In the genomic region with DNA sequence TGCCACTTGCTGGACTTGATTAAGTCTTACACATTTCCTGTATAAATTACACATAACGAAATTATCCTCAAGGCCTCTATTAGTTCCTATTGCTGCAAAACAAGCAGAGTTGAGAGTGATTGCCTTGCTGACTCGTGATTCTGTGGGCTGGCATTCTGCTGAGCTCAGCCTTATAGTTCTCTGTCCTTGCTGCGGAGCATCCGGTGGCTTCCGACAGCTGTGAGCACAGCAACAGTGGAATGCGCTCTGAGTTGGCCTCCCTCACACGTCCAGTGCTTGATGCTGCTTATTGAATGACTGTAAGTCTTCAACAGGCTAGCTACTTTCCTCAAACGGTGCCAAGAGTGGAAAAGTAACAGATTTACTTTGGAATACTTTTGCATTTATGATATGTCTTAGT, we compare ENCODE assay signal across 16 mouse cellular contexts. TPM values are rescaled to one million over a fixed set of nuclear protein-coding genes. Genes with fewer than 3 reads are reported as not detected.
DNase-seq lines count a peak whose midpoint lies in the region; ATAC-seq and TF ChIP-seq lines count a peak whose summit lies in the region.
"Had no signal": no experiment of that assay in that cellular context is flagged by ENCODE, and none has a peak within 500 bp of the region (broad histone marks: within the 10 kb centered on the region; RNA-seq: fewer than 3 reads in every experiment).

No protein-coding gene starts in this region.

- no peak for TF ChIP-seq EP300 in lung, postnatal 0 days (IDR thresholded peaks at IDR 0.05)

- no peak for ATAC-seq in intestine, embryonic 14.5 days (replicated peaks; ENCODE audit: low FRiP score, low TSS enrichment, low read depth)
- no peak for ATAC-seq in intestine, postnatal 0 days
- ATAC-seq in lung, postnatal 0 days, result peak; percentile 67
- no peak for ATAC-seq in megakaryocyte, adult 5-6 weeks (ENCODE audit: poor library complexity, severe bottlenecking)
- ATAC-seq: hindbrain, embryonic 16.5 days had no signal

- H3K36me3 ChIP-seq in intestine, embryonic 14.5 days (ENCODE audit: control insufficient read depth, insufficient read depth, low read length), result no peaks in the 10 kb centered on the region
- H3K36me3 ChIP-seq in intestine, postnatal 0 days (ENCODE audit: control insufficient read depth, insufficient read depth), result no peaks in the 10 kb centered on the region
- H3K36me3 ChIP-seq in lung, postnatal 0 days (ENCODE audit: insufficient read depth, low read length), result no peaks in the 10 kb centered on the region
- H3K36me3 ChIP-seq: embryonic facial prominence, embryonic 12.5 days had no signal

- intact Hi-C loops in left cerebral cortex, postnatal 10 days (cut with DNase I), result no loop called here

- H3K4me1 ChIP-seq in intestine, embryonic 14.5 days (replicated peaks; ENCODE audit: control insufficient read depth, insufficient read depth, low read length), result peaks cover 6% of the 10 kb centered on the region; the same call in 1 of the 2 replicates
- H3K4me1 ChIP-seq in intestine, postnatal 0 days (replicated peaks; ENCODE audit: control insufficient read depth, insufficient read depth, low read length), result no peaks in the 10 kb centered on the region
- H3K4me1 ChIP-seq in lung, postnatal 0 days (ENCODE audit: insufficient read depth, low read depth, low read length), result 0 out of 2 replicates have a peak, but pooled peaks cover 2% of the 10 kb centered on the region
- H3K4me1 ChIP-seq: embryonic facial prominence, embryonic 12.5 days had no signal

- no peaks in the 10 kb centered on the region for H3K27me3 ChIP-seq in intestine, embryonic 14.5 days (replicated peaks; ENCODE audit: control insufficient read depth, insufficient read depth, low read length)
- no peaks in the 10 kb centered on the region for H3K27me3 ChIP-seq in intestine, postnatal 0 days (replicated peaks; ENCODE audit: control insufficient read depth, insufficient read depth, low read length)
- no peaks in the 10 kb centered on the region for H3K27me3 ChIP-seq in lung, postnatal 0 days (replicated peaks; ENCODE audit: insufficient read depth, low read length)
- H3K27me3 ChIP-seq: embryonic facial prominence, embryonic 12.5 days had no signal

- DNase-seq in adrenal gland, adult 2 months, result peak; percentile 33
- DNase-seq in adrenal gland, adult 8-10 months, result no peak
- DNase-seq in intestine, embryonic 14.5 days (ENCODE audit: low spot score), result peak; percentile 35
- DNase-seq in lung, postnatal 0 days (ENCODE audit: low spot score), result peak; percentile 67
- DNase-seq in lung, postnatal 36 days, result no peak
- no peak for DNase-seq in left cerebral cortex, postnatal 10 days (ENCODE audit: extremely low spot score in 1 of 2, low spot score in 2 of 2)
- DNase-seq: cerebellum, postnatal 14 days; heart, adult 18-20 months; heart, postnatal 14 days; left cerebral cortex, postnatal 4 days; midbrain, embryonic 14.5 days had no signal

- no peak overlapping the region for H3K4me3 ChIP-seq in intestine, embryonic 14.5 days (ENCODE audit: low read depth, low read length)
- H3K4me3 ChIP-seq in intestine, postnatal 0 days (ENCODE audit: low read depth, low read length), result no peak overlapping the region
- no peak overlapping the region for H3K4me3 ChIP-seq in lung, postnatal 0 days (ENCODE audit: low read depth, low read length)
- H3K4me3 ChIP-seq: embryonic facial prominence, embryonic 12.5 days had no signal

- no peak overlapping the region for H3K27ac ChIP-seq in intestine, embryonic 14.5 days (ENCODE audit: low read depth)
- H3K27ac ChIP-seq in intestine, postnatal 0 days (ENCODE audit: low read depth, low read length), result no peak overlapping the region
- no peak overlapping the region for H3K27ac ChIP-seq in lung, postnatal 0 days (ENCODE audit: low read length)
- H3K27ac ChIP-seq: embryonic facial prominence, embryonic 12.5 days; macrophage had no signal

- no peak overlapping the region for H3K9ac ChIP-seq in intestine, embryonic 14.5 days (ENCODE audit: low read length)
- no peak overlapping the region for H3K9ac ChIP-seq in intestine, postnatal 0 days (ENCODE audit: low read depth, low read length)
- no peak overlapping the region for H3K9ac ChIP-seq in lung, postnatal 0 days (replicated peaks; ENCODE audit: low read depth)
- H3K9ac ChIP-seq: embryonic facial prominence, embryonic 12.5 days had no signal

- no peak overlapping the region for H3K4me2 ChIP-seq in intestine, embryonic 14.5 days (ENCODE audit: low read length)
- H3K4me2 ChIP-seq in intestine, postnatal 0 days (replicated peaks; ENCODE audit: low read depth), result no peak overlapping the region
- no peak overlapping the region for H3K4me2 ChIP-seq in lung, postnatal 0 days (replicated peaks; ENCODE audit: low read depth, low read length)
- H3K4me2 ChIP-seq: embryonic facial prominence, embryonic 12.5 days had no signal

- 45% methylated on average over 8 of the region's 8 CpGs for WGBS in intestine, embryonic 14.5 days
- WGBS in intestine, postnatal 0 days, result 38% methylated on average over 8 of the region's 8 CpGs
- 44% methylated on average over 8 of the region's 8 CpGs for WGBS in lung, postnatal 0 days

- H3K9me3 ChIP-seq in intestine, embryonic 14.5 days (ENCODE audit: control insufficient read depth, low read length), result peaks cover 5% of the 10 kb centered on the region; the same call in 1 of the 2 replicates
- H3K9me3 ChIP-seq in intestine, postnatal 0 days (ENCODE audit: control insufficient read depth), result no peaks in the 10 kb centered on the region
- no peaks in the 10 kb centered on the region for H3K9me3 ChIP-seq in lung, postnatal 0 days (ENCODE audit: low read length)
- H3K9me3 ChIP-seq: embryonic facial prominence, embryonic 12.5 days had no signal

- TF ChIP-seq CTCF in intestine, postnatal 0 days (IDR thresholded peaks at IDR 0.05; ENCODE audit: low read depth), result no peak
- TF ChIP-seq CTCF in lung, postnatal 0 days (IDR thresholded peaks at IDR 0.05), result no peak

RNA-seq across cellular contexts. Expression of a gene that starts 40.0 kb away (rescaled TPM):
- total RNA-seq in adrenal gland, adult 2 months (2021), result 10 to 100 TPM; 20.0 to 22.3 TPM
- polyA plus RNA-seq in adrenal gland, adult 2 months (2012; rRNA removed), result 5.8 and 7.3 TPM in 2 replicates
- 10 to 100 TPM; 22.5 to 31.6 (median 27.9) TPM for total RNA-seq in adrenal gland, adult 8-10 months (2022)
- polyA plus RNA-seq in intestine, embryonic 14.5 days (2014; fragmentation: Nextera tagmentation; extraction: Ambion mirVana), result 24.5 and 28.7 TPM in 2 replicates
- 7.9 and 8.4 TPM in 2 replicates for polyA plus RNA-seq in intestine, postnatal 0 days (2015; fragmentation: Nextera tagmentation; extraction: Ambion mirVana)
- polyA plus RNA-seq in lung, postnatal 0 days (2015; fragmentation: Nextera tagmentation; extraction: Ambion mirVana), result 54.6 and 57.6 TPM in 2 replicates
- 1.2 and 1.3 TPM in 2 replicates for total RNA-seq in megakaryocyte, adult 5-6 weeks (2015)
- 0.81 and 1.9 TPM in 2 replicates for total RNA-seq in megakaryocyte, adult 5-6 weeks (2017)
- 1 to 10 TPM; 5.3 TPM for total RNA-seq in left cerebral cortex, postnatal 10 days (2021)
- polyA plus RNA-seq: macrophage had no signal

Comparison
In these comparisons a context has a peak if more than half of its experiments do, and no peak if none do; other contexts are left out.
1. DNase-seq: peak in adrenal gland, adult 2 months (single experiment), intestine, embryonic 14.5 days (single experiment) and lung, postnatal 0 days (single experiment); none in adrenal gland, adult 8-10 months (single experiment), lung, postnatal 36 days (single experiment) and left cerebral cortex, postnatal 10 days (0 of 2).